Mouse (Mus musculus): ENCODE data around the gene Gm3402. TPM values are rescaled to one million over a fixed set of nuclear protein-coding genes. Genes with fewer than 3 reads are reported as not detected.

Gene Gm3402
- polyA plus RNA-seq, 1 experiment from 2014 or later: not detected

DNA sequence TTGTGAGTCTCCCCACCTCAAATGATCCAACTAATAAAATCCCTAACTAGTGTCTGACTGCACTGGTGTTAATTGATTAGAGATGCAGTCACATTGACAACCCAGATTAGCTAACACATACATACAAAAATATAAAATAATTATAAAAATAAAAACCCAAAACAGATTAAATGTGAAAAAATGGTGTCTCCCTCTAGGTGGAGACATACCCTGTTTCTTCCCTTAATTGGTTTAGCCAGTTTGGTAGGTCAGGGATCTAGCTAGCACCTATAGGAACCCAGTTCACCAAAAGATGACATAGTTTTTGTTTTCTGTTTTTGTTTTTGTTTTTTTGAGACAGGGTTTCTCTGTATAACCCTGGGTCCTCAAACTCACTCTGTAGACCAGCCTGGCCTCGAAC lies 50.3 kb downstream of the Gm3402 start:
- ATAC-seq (ENCODE audit: low FRiP score, low TSS enrichment) (no peak), DNase-seq (ENCODE audit: low spot score) (no peak)
- Histone ChIP-seq H3K4me2 (replicated peaks; ENCODE audit: low read depth) (no peak overlapping the region), H3K4me1 (replicated peaks; ENCODE audit: control insufficient read depth, insufficient read depth) (no peaks in the 10 kb centered on the region), H3K27me3 (ENCODE audit: control insufficient read depth, insufficient read depth, low read length) (no peaks in the 10 kb centered on the region), H3K4me3 (ENCODE audit: low read depth, low read length) (no peak overlapping the region), H3K27ac (replicated peaks) (no peak overlapping the region), H3K9me3 (ENCODE audit: control insufficient read depth, low read length) (no peaks in the 10 kb centered on the region), H3K9ac (ENCODE audit: low read length) (no peak overlapping the region), H3K36me3 (ENCODE audit: control insufficient read depth, insufficient read depth, low read length) (no peaks in the 10 kb centered on the region)
- WGBS: 73% methylated on average over 1 of the region's 1 CpGs
- no peak for TF ChIP-seq CTCF (IDR thresholded peaks at IDR 0.05; ENCODE audit: low read depth)
- no peak for TF ChIP-seq EP300 (optimal IDR thresholded peaks at IDR 0.05)

Other genes starting within 250 kb of the Gm3402 start
- gene Wasf3, start 129.1 kb upstream of the Gm3402 start, polyA plus RNA-seq (2015; fragmentation: Nextera tagmentation; extraction: Ambion mirVana): 0.45 and 0.50 TPM in 2 replicates
- not detected in 2 replicates for gene Gm6408, start 32.2 kb upstream of the Gm3402 start, polyA plus RNA-seq (2015; fragmentation: Nextera tagmentation; extraction: Ambion mirVana)
- gene Gm6370, start 22.8 kb upstream of the Gm3402 start, polyA plus RNA-seq (2015; fragmentation: Nextera tagmentation; extraction: Ambion mirVana): not detected in 2 replicates
- gene 4930449I24Rik, start 11.7 kb upstream of the Gm3402 start, polyA plus RNA-seq (2015; fragmentation: Nextera tagmentation; extraction: Ambion mirVana): not detected in 2 replicates
- gene Gm3404, start 11.7 kb downstream of the Gm3402 start, polyA plus RNA-seq (2015; fragmentation: Nextera tagmentation; extraction: Ambion mirVana): not detected in 2 replicates
- not detected in 2 replicates for gene Gm3409, start 23.5 kb downstream of the Gm3402 start, polyA plus RNA-seq (2015; fragmentation: Nextera tagmentation; extraction: Ambion mirVana)
- gene Gm3415, start 42.0 kb downstream of the Gm3402 start, polyA plus RNA-seq (2015; fragmentation: Nextera tagmentation; extraction: Ambion mirVana): not detected in 2 replicates
- gene Gpr12, start 71.1 kb downstream of the Gm3402 start, polyA plus RNA-seq (2015; fragmentation: Nextera tagmentation; extraction: Ambion mirVana): 0.05 and 0.12 TPM in 2 replicates